Mouse (Mus musculus) embryonic fibroblast, embryonic 13.5 days (primary cell): ENCODE measurements around the gene Ggcx.

Experiments used
- CTCF ChIP-seq: IDR thresholded peaks from 2 replicates; pipeline ENCODE4 v1.5.1; 2011; ENCODE audit warnings: mild to moderate bottlenecking, control low read depth, low read length, moderate library complexity, borderline replicate concordance; ENCODE audit not compliant: insufficient read depth
- POLR2A ChIP-seq: IDR thresholded peaks from 2 replicates; pipeline ENCODE4 v1.6.1; 2011; ENCODE audit warnings: low read depth, mild to moderate bottlenecking, control low read depth, low read length, moderate library complexity

DNA sequence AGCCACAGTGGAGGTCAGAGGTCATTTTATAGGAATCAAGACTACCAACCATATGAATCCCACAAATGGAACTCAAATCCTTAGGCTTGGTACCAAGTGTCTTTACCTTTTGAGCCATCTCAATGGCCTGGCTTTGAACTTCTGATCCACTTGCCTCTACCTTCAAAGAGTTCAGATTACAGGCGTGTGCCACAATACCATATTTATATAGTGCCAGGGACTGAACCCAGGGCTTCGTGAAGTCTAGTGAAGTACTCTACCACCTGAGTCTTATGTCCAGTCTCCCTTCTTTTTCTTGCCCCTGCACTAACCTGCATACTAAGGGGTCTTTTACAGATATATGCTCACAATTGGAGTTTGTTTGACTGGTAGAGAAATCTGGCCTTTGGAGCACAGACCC lies 27.5 kb upstream of the Ggcx start:
- no peak for TF ChIP-seq CTCF
- no peak for TF ChIP-seq POLR2A
